Mouse (Mus musculus): ENCODE results near the gene Cyp4a10.
"Not testable (repeated sequence)": the region's sequence is repeated elsewhere in the genome, so short reads cannot be mapped to it uniquely, and the experiment has no call there.

The Cyp4a10 gene

GRCm38 (mm10) chr4:115518000-115518399 lies at the start of gene Cyp4a10:
Gene Cyp4a10 (plus strand): TSS chr4:115518264.
- not testable (repeated sequence) for DNase-seq (ENCODE audit: low spot score in 2 of 2)

- not testable (repeated sequence) for DNase-seq (ENCODE audit: low spot score in 2 of 2)
Observed at GRCm38 (mm10) chr4:115473585-115473984, 44.5 kb upstream of the Cyp4a10 start.

GRCm38 (mm10) chr4:115476051-115476450 lies 42.0 kb upstream of the Cyp4a10 start:
- DNase-seq (ENCODE audit: low spot score in 2 of 2), result peak in 1 of 2 experiments; percentile 4

- DNase-seq (ENCODE audit: low spot score in 2 of 2), result no peak
Observed at GRCm38 (mm10) chr4:115481006-115481652, 36.9 kb upstream of the Cyp4a10 start.

GRCm38 (mm10) chr4:115496001-115496400 lies 22.1 kb upstream of the Cyp4a10 start, which contains the start of gene Cyp4a14:
Gene Cyp4a14 (minus strand): TSS chr4:115496142.
- DNase-seq (ENCODE audit: low spot score in 2 of 2), result no peak

GRCm38 (mm10) chr4:115497466-115497865 lies 20.6 kb upstream of the Cyp4a10 start:
- DNase-seq (ENCODE audit: low spot score in 2 of 2), result no peak

GRCm38 (mm10) chr4:115513964-115514363 lies 4.1 kb upstream of the Cyp4a10 start:
- not testable (repeated sequence) for DNase-seq (ENCODE audit: low spot score in 2 of 2)

GRCm38 (mm10) chr4:115519444-115519843 lies 1.4 kb downstream of the Cyp4a10 start:
- no peak for DNase-seq (ENCODE audit: low spot score in 2 of 2)

- no peak for DNase-seq (ENCODE audit: low spot score in 2 of 2)
Observed at GRCm38 (mm10) chr4:115521766-115522165, 3.7 kb downstream of the Cyp4a10 start.

GRCm38 (mm10) chr4:115545101-115545500 lies 27.0 kb downstream of the Cyp4a10 start:
- DNase-seq (ENCODE audit: low spot score in 2 of 2), result no peak

- no peak for DNase-seq (ENCODE audit: low spot score in 2 of 2)
Observed at GRCm38 (mm10) chr4:115546141-115546828, 28.2 kb downstream of the Cyp4a10 start.

GRCm38 (mm10) chr4:115552726-115553125 lies 34.7 kb downstream of the Cyp4a10 start:
- no peak for DNase-seq (ENCODE audit: low spot score in 2 of 2)

GRCm38 (mm10) chr4:115555513-115555912 lies 37.4 kb downstream of the Cyp4a10 start:
- DNase-seq (ENCODE audit: low spot score in 2 of 2), result no peak

- DNase-seq (ENCODE audit: low spot score in 2 of 2), result no peak
Observed at GRCm38 (mm10) chr4:115557861-115558561, 39.9 kb downstream of the Cyp4a10 start.

GRCm38 (mm10) chr4:115561236-115561635 lies 43.2 kb downstream of the Cyp4a10 start:
- DNase-seq (ENCODE audit: low spot score in 2 of 2), result not testable (repeated sequence)

- DNase-seq (ENCODE audit: low spot score in 2 of 2), result no peak
Observed at GRCm38 (mm10) chr4:115563401-115563800, 45.3 kb downstream of the Cyp4a10 start, which contains the start of gene Cyp4a31. Gene Cyp4a31 (plus strand): TSS chr4:115563649.

- not testable (repeated sequence) for DNase-seq (ENCODE audit: low spot score in 2 of 2)
Observed at GRCm38 (mm10) chr4:115564469-115565225, 46.6 kb downstream of the Cyp4a10 start.

GRCm38 (mm10) chr4:115575255-115575654 lies 57.2 kb downstream of the Cyp4a10 start:
- DNase-seq (ENCODE audit: low spot score in 2 of 2), result no peak

GRCm38 (mm10) chr4:115575776-115576175 lies 57.7 kb downstream of the Cyp4a10 start:
- no peak for DNase-seq (ENCODE audit: low spot score in 2 of 2)

GRCm38 (mm10) chr4:115583036-115583435 lies 65.0 kb downstream of the Cyp4a10 start:
- no peak for DNase-seq (ENCODE audit: low spot score in 2 of 2)

Data from right cerebral cortex, adult 2 months (tissue).